Mouse (Mus musculus): Measurements from ENCODE around the gene Hba-x. TPM values are rescaled to one million over a fixed set of nuclear protein-coding genes. Genes with fewer than 3 reads are reported as not detected.
"Not testable (repeated sequence)": the region's sequence is repeated elsewhere in the genome, so short reads cannot be mapped to it uniquely, and the experiment has no call there.

The Hba-x gene
- total and polyA plus RNA-seq, 2 experiments from 2014 or later = not detected

DNA sequence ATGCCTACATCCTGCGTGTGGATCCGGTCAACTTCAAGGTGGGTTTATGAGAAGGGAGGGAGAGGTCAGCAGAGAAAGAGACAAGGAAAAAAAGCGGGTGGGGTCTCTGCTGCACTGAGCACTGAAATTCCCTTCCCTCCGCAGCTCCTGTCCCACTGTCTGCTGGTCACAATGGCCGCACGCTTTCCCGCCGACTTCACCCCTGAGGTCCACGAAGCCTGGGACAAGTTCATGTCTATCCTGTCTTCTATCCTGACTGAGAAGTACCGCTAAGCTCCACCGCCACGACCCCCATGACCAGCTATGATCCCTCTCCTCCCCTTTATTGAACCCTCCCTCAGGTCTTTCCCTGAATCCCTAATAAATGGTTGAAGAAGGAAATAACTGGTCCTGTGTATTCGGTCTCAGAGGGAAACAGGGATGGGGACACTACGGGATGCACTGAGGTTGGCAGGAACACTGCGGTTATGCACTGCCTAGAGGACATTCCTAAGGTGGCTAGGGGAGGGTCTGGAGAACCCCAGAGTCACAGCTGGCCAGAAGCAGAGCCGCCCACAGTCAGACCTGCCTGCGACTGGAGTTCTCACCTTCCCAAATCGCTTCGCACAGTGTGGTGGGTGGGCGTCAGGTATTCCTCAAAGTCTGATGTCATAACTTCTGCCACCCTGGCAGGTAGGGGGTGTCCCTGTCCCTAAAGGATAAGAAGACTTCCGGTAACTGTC is 1.7 kb downstream of the Hba-x start:
- H3K9ac ChIP-seq = no peak overlapping the region
- H3K9me3 ChIP-seq (ENCODE audit: low read length) = no peaks in the 10 kb centered on the region
- H3K4me2 ChIP-seq (ENCODE audit: low read depth) = no peak overlapping the region
- no peaks in the 10 kb centered on the region for H3K36me3 ChIP-seq (ENCODE audit: insufficient read depth)
- 78% methylated on average over 21 of the region's 21 CpGs for WGBS
- no peaks in the 10 kb centered on the region for H3K4me1 ChIP-seq (ENCODE audit: insufficient read depth)
- no peak overlapping the region for H3K4me3 ChIP-seq (ENCODE audit: low read depth, low read length)
- DNase-seq = no peak
- no peak for ATAC-seq
- no peaks in the 10 kb centered on the region for H3K27me3 ChIP-seq (ENCODE audit: insufficient read depth, low read length)
- no peak for TF ChIP-seq CTCF (IDR thresholded peaks at IDR 0.05; ENCODE audit: low read depth)
- no peak overlapping the region for H3K27ac ChIP-seq (ENCODE audit: low read depth, low read length)

DNA sequence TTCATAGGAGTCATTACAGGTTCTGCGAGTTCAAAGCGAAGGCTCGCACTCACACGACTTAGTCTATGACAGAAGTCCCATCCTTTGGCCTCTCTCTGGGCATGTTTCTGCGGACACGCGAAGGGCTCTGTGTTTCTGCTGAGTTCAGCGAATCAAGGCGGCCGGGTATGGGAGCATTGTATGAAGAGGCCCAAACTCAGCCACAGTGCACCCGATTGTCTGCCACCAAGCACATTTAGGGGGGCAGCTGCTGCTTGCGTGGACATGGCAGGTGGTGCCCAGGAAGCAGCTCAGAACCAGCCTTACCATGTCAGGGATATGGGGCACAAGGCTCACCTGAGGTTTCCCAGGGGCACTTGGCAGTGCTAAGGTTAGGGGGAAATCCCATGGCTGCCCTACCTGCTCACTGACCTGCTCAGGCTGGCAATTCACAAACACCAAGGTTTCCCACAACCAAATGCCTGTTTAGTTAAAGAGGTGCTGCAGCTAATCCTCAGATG is 2.3 kb downstream of the Hba-x start:
- ATAC-seq (no peak), DNase-seq (no peak)
- H3K36me3 ChIP-seq (ENCODE audit: insufficient read depth) = no peaks in the 10 kb centered on the region
- H3K27me3 ChIP-seq (ENCODE audit: insufficient read depth, low read length) = no peaks in the 10 kb centered on the region
- no peak overlapping the region for H3K27ac ChIP-seq (ENCODE audit: low read depth, low read length)
- H3K4me2 ChIP-seq (ENCODE audit: low read depth) = no peak overlapping the region
- H3K9me3 ChIP-seq (ENCODE audit: low read length) = no peaks in the 10 kb centered on the region
- no peaks in the 10 kb centered on the region for H3K4me1 ChIP-seq (ENCODE audit: insufficient read depth)
- no peak for TF ChIP-seq CTCF (IDR thresholded peaks at IDR 0.05; ENCODE audit: low read depth)
- H3K4me3 ChIP-seq (ENCODE audit: low read depth, low read length) = no peak overlapping the region
- WGBS = 83% methylated on average over 12 of the region's 12 CpGs
- no peak overlapping the region for H3K9ac ChIP-seq

DNA sequence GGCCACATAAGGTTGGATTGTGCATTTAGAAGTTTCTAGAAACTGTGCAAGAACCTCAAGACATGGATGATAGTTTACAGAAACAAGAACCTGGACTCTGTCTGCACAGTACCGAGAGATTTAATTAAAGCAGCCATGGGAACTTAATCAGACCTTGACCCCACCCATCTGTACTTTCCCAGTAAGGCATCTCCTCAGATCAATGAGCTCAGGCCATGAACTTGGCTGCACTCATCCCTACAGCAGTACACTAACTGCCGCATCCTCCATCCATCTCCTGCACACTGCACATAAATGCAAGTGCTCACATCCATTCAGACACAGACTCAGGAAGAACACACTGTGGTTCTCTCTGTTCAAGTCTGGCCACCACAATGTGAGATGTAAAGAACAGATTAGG is 4.4 kb downstream of the Hba-x start:
- DNase-seq (no peak), ATAC-seq (no peak)
- Histone ChIP-seq H3K9me3 (ENCODE audit: low read length) (no peaks in the 10 kb centered on the region), H3K27me3 (ENCODE audit: insufficient read depth, low read length) (no peaks in the 10 kb centered on the region), H3K9ac (no peak overlapping the region), H3K27ac (ENCODE audit: low read depth, low read length) (no peak overlapping the region), H3K36me3 (ENCODE audit: insufficient read depth) (no peaks in the 10 kb centered on the region), H3K4me1 (ENCODE audit: insufficient read depth) (no peaks in the 10 kb centered on the region), H3K4me2 (ENCODE audit: low read depth) (no peak overlapping the region), H3K4me3 (ENCODE audit: low read depth, low read length) (no peak overlapping the region)
- WGBS = 64% methylated on average over 2 of the region's 2 CpGs
- TF ChIP-seq CTCF (IDR thresholded peaks at IDR 0.05; ENCODE audit: low read depth) = no peak

- Histone ChIP-seq H3K27me3 (ENCODE audit: insufficient read depth, low read length) (no peaks in the 10 kb centered on the region), H3K4me3 (ENCODE audit: low read depth, low read length) (no peak overlapping the region), H3K36me3 (ENCODE audit: insufficient read depth) (no peaks in the 10 kb centered on the region), H3K4me1 (ENCODE audit: insufficient read depth) (no peaks in the 10 kb centered on the region), H3K9me3 (ENCODE audit: low read length) (no peaks in the 10 kb centered on the region), H3K27ac (ENCODE audit: low read depth, low read length) (no peak overlapping the region), H3K4me2 (ENCODE audit: low read depth) (no peak overlapping the region), H3K9ac (no peak overlapping the region)
- 69% methylated on average over 1 of the region's 1 CpGs for WGBS
- no peak for TF ChIP-seq CTCF (IDR thresholded peaks at IDR 0.05; ENCODE audit: low read depth)
- DNase-seq (no peak), ATAC-seq (no peak)
Measured at GRCm38 (mm10) chr11:32281416-32282144, 5.4 kb downstream of the Hba-x start.

DNA sequence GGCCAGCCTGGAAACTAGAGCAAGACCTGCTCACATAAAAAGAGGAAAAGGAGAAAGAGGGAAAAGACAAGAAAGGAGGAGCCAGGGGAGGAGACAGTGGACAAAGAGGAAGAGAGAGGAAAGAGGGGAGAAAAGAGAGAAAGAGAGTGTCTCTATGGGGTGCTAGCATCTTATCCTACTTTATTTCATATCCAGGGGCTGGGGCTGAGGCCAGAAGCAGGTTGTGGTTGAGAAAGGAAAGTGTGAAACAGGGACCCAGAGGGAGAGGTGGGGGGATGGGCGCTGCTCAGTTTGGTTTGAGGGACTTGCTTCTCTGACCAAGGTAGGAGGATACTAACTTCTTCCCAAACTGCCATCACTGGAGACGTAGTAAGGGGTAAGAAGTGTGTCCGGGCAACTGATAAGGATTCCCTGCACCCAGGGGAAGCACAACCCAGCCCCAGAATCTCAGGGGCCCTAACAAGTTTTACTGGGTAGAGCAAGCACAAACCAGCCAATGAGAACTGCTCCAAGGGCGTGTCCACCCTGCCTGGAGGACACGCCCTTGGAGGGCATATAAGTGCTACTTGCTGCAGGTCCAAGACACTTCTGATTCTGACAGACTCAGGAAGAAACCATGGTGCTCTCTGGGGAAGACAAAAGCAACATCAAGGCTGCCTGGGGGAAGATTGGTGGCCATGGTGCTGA is 7.0 kb downstream of the Hba-x start, which contains the start of gene Hba-a1:
Gene Hba-a1 (plus strand): TSS at position 421 of the 687 bp plus-strand sequence.
- H3K4me2 ChIP-seq (ENCODE audit: low read depth); H3K27me3 ChIP-seq (ENCODE audit: insufficient read depth, low read length); H3K36me3 ChIP-seq (ENCODE audit: insufficient read depth); H3K9ac ChIP-seq; DNase-seq; ATAC-seq; H3K4me1 ChIP-seq (ENCODE audit: insufficient read depth); H3K4me3 ChIP-seq (ENCODE audit: low read depth, low read length); H3K9me3 ChIP-seq (ENCODE audit: low read length); H3K27ac ChIP-seq (ENCODE audit: low read depth, low read length): not testable (repeated sequence)
- WGBS = 86% methylated on average over 1 of the region's 5 CpGs

GRCm38 (mm10) chr11:32284582-32284981 is 8.4 kb downstream of the Hba-x start:
- not testable (repeated sequence) for H3K9ac ChIP-seq; H3K36me3 ChIP-seq (ENCODE audit: insufficient read depth); DNase-seq; ATAC-seq; H3K9me3 ChIP-seq (ENCODE audit: low read length); H3K4me1 ChIP-seq (ENCODE audit: insufficient read depth); H3K4me2 ChIP-seq (ENCODE audit: low read depth); H3K27ac ChIP-seq (ENCODE audit: low read depth, low read length); H3K27me3 ChIP-seq (ENCODE audit: insufficient read depth, low read length); H3K4me3 ChIP-seq (ENCODE audit: low read depth, low read length)
- WGBS = 71% methylated on average over 2 of the region's 2 CpGs
